Mouse (Mus musculus) heart, adult 2 months (tissue): Measurements from ENCODE around the gene Ccdc120.

ENCODE experiments used
- CTCF ChIP-seq: fragments of 200-600 bp; IDR thresholded peaks from 2 replicates; pipeline ENCODE4 v1.8.1; 2022; ENCODE audit warnings: antibody characterized with exemption, mild to moderate bottlenecking, moderate library complexity
- POLR2A ChIP-seq: fragments of 200-500 bp; IDR thresholded peaks from 2 replicates; pipeline ENCODE4 v1.6.1; 2011; ENCODE audit warnings: mild to moderate bottlenecking, low read depth, low read length, control low read depth; ENCODE audit not compliant: insufficient read depth

DNA sequence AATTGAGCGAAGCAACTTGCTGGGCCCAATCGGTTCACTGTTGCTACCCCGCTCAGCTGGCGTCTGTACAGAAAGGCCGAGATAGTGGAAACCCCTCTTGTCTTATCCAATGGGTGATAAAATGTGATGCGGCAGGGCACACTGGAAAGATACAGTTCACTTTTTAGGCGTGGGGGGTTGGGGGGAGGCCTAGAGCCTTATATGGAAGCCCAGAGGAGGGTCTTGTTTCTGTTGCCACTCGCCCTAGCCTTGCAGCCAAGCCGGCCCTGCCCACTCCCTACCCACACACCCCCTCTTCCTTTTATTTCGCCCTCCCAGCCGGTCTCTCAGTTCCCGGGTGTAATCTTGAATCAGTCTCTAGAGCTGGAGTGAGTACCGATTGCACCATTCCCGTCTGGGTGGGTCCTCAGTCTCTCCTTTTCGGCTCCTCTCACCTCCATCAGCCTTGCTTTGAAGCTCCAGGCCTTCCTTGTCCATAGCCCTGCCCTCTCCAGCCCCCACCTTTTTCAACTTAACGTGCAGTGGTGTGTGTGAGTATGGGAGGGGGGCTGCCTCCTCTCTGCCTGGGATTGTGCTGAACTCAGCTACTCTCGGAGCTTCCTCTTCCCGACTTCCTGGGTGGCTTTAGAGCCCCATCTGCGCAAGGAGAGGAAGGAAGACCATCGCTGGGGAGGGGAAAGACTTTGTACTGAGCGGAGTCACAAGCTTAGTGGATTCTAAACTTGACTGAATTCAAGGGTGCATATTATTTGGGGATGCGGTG is 13.1 kb upstream of the Ccdc120 start:
- no peak for TF ChIP-seq CTCF
- TF ChIP-seq POLR2A: peak; percentile 32; the same call in 1 of the 2 replicates
